Mouse (Mus musculus): Measurements from ENCODE around the gene Parp16. TPM values are rescaled to one million over a fixed set of nuclear protein-coding genes. Genes with fewer than 3 reads are reported as not detected.

The Parp16 gene
- total and polyA plus RNA-seq, 3 experiments, result 0.44 to 1.7 (median 0.81) TPM

DNA sequence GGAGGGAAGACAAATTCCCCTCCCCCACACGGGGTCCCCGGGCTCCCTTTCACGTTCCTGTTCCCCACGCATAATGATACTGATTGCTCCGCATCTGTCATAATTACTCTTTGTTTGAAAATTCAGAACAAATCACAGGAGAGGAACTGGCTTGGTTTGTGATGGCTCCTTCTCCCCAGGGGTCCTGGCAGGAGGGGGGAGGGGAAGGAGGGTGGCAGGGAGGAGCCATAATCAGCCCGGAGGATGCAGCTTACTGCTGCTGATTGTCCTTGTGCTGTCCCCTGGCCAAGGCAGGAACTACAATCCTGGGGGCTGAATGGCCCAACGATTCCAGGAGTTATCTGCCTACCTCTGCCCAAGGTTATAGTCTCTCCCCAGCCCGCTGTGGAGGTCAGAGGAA is 38.5 kb upstream of the Parp16 start:
- H3K4me3 ChIP-seq (replicated peaks in 1 of 3; ENCODE audit: low read depth in 2 of 3, low read length in 2 of 3, poor library complexity in 1 of 3), result no peak overlapping the region
- peaks cover 0 to 16% of the 10 kb centered on the region in 2 experiments; a peak in 3 of 4 replicates for H3K4me1 ChIP-seq (ENCODE audit: control insufficient read depth in 1 of 2, insufficient read depth in 2 of 2)
- H3K9me3 ChIP-seq (replicated peaks; ENCODE audit: low read length), result no peaks in the 10 kb centered on the region
- no peak overlapping the region for H3K4me2 ChIP-seq (ENCODE audit: insufficient read depth, low read depth, poor library complexity, severe bottlenecking)
- in situ Hi-C loops (cut with MboI; ENCODE audit: low pct_ligation_motif_present, low pct_unique_long_range_greater_than_20kb, low sequenced_read_pairs) (no loop called here), dilution Hi-C loops (cut with MboI; ENCODE audit: extremely low pct_ligation_motif_present, extremely low pct_unique_long_range_greater_than_20kb, low sequenced_read_pairs) (no loop called here)
- no peak for DNase-seq (ENCODE audit: extremely low read depth)
- peaks cover 79% of the 10 kb centered on the region for H3K27me3 ChIP-seq (replicated peaks)
- H3K79me2 ChIP-seq (replicated peaks; ENCODE audit: control insufficient read depth, extremely low read depth, insufficient read depth, poor library complexity, severe bottlenecking), result no peaks in the 10 kb centered on the region
- no peak overlapping the region for H3K9ac ChIP-seq (ENCODE audit: insufficient read depth, low read depth)
- TF ChIP-seq CHD2 (IDR thresholded peaks at IDR 0.05; ENCODE audit: low read length) (peak; percentile 57; the same call in 1 of the 2 replicates), JUN (IDR thresholded peaks at IDR 0.05; ENCODE audit: insufficient read depth, low read depth, low read length) (no peak)
- H3K36me3 ChIP-seq (replicated peaks in 1 of 2; ENCODE audit: control insufficient read depth in 1 of 2, insufficient read depth in 1 of 2, low read length in 1 of 2), result no peaks in the 10 kb centered on the region
- H3K27ac ChIP-seq (ENCODE audit: insufficient read depth, low read depth), result no peak overlapping the region

DNA sequence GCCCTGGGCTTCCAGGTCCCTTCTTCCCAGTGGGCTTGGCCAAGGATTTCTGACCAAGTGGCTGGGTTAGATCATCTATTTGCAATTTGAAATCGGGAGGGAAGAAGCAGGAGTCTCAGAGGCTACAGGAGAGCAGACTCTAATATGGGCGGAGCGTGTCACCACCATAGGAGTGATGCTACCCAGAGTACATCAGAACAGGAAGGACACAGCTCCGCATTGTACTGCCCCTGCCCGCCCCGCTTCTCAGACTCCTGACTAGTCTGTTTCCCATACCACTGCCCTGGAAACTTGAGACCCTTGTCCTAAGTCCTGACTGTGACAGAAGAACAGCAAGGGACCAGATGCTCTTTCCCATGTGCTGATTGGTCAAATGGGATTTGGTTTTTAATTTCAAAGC is 37.5 kb upstream of the Parp16 start:
- dilution Hi-C loops (cut with MboI; ENCODE audit: extremely low pct_ligation_motif_present, extremely low pct_unique_long_range_greater_than_20kb, low sequenced_read_pairs), result no loop called here
- Histone ChIP-seq H3K79me2 (replicated peaks; ENCODE audit: control insufficient read depth, extremely low read depth, insufficient read depth, poor library complexity, severe bottlenecking) (no peaks in the 10 kb centered on the region), H3K4me3 (replicated peaks in 1 of 3; ENCODE audit: low read depth in 2 of 3, low read length in 2 of 3, poor library complexity in 1 of 3) (no peak overlapping the region), H3K4me2 (ENCODE audit: insufficient read depth, low read depth, poor library complexity, severe bottlenecking) (no peak overlapping the region), H3K27ac (ENCODE audit: insufficient read depth, low read depth) (no peak overlapping the region), H3K4me1 (ENCODE audit: control insufficient read depth in 1 of 2, insufficient read depth in 2 of 2) (peaks cover 0 to 16% of the 10 kb centered on the region in 2 experiments; a peak in 3 of 4 replicates), H3K9me3 (replicated peaks; ENCODE audit: low read length) (no peaks in the 10 kb centered on the region), H3K9ac (ENCODE audit: insufficient read depth, low read depth) (no peak overlapping the region), H3K27me3 (replicated peaks) (peaks cover 82% of the 10 kb centered on the region), H3K36me3 (replicated peaks in 1 of 2; ENCODE audit: control insufficient read depth in 1 of 2, insufficient read depth in 1 of 2, low read length in 1 of 2) (no peaks in the 10 kb centered on the region)
- in situ Hi-C loops (cut with MboI; ENCODE audit: low pct_ligation_motif_present, low pct_unique_long_range_greater_than_20kb, low sequenced_read_pairs), result no loop called here
- no peak for DNase-seq (ENCODE audit: extremely low read depth)
- no peak for TF ChIP-seq POLR2A (IDR thresholded peaks at IDR 0.05; ENCODE audit: low read depth, low read length)
- TF ChIP-seq TBP (conservative IDR thresholded peaks at IDR 0.05; ENCODE audit: low read depth, low read length), result no peak
- no peak for TF ChIP-seq UBTF (IDR thresholded peaks at IDR 0.05; ENCODE audit: low read depth, low read length)
- TF ChIP-seq EP300 (IDR thresholded peaks at IDR 0.05; ENCODE audit: low read length), result no peak
- TF ChIP-seq TCF12 (IDR thresholded peaks at IDR 0.05; ENCODE audit: low read depth, low read length), result no peak
- no peak for TF ChIP-seq CHD1 (IDR thresholded peaks at IDR 0.05; ENCODE audit: low read depth, low read length)
- TF ChIP-seq NRF1 (IDR thresholded peaks at IDR 0.05; ENCODE audit: low read depth, low read length), result no peak
- no peak for TF ChIP-seq SIN3A (IDR thresholded peaks at IDR 0.05; ENCODE audit: low read length)
- TF ChIP-seq MEF2A (IDR thresholded peaks at IDR 0.05; ENCODE audit: borderline replicate concordance, low read depth, low read length), result no peak
- TF ChIP-seq ETS1 (conservative IDR thresholded peaks at IDR 0.05; ENCODE audit: low read depth, low read length), result no peak
- no peak for TF ChIP-seq NELFE (IDR thresholded peaks at IDR 0.05; ENCODE audit: low read depth, low read length)
- TF ChIP-seq USF1 (IDR thresholded peaks at IDR 0.05; ENCODE audit: low read depth, low read length), result no peak
- no peak for TF ChIP-seq HCFC1 (IDR thresholded peaks at IDR 0.05; ENCODE audit: low read depth, low read length)
- TF ChIP-seq ZNF384 (IDR thresholded peaks at IDR 0.05; ENCODE audit: low read depth, low read length), result no peak
- TF ChIP-seq ZC3H11A (IDR thresholded peaks at IDR 0.05; ENCODE audit: low read depth, low read length), result no peak
- TF ChIP-seq POLR2AphosphoS2 (IDR thresholded peaks at IDR 0.05; ENCODE audit: low read depth, low read length), result no peak
- no peak for TF ChIP-seq RCOR1 (conservative IDR thresholded peaks at IDR 0.05; ENCODE audit: low read depth, low read length)
- no peak for TF ChIP-seq IRF4 (IDR thresholded peaks at IDR 0.05; ENCODE audit: low read depth, low read length)
- no peak for TF ChIP-seq E2F4 (IDR thresholded peaks at IDR 0.05; ENCODE audit: insufficient replicate concordance, low read depth, low read length)
